Mouse (Mus musculus) megakaryocyte progenitor cell, adult 5-6 weeks (primary cell): ENCODE results near the gene Eif4e2. TPM values are rescaled to one million over a fixed set of nuclear protein-coding genes. Genes with fewer than 3 reads are reported as not detected.

ENCODE experiments used
- ATAC-seq: replicated peaks from 2 replicates; pipeline ENCODE4 v1.8.0; 2016; ENCODE audit warnings: mild to moderate bottlenecking, moderate TSS enrichment, inconsistent platforms; ENCODE audit not compliant: poor library complexity
- total RNA-seq, 2 experiments: library from RNA; stranded (forward) in 1 of 2; stranded (reverse) in 1 of 2; fragments of 157-497, 149-512 nt in 1 of 2; fragments of 200-1000 nt in 1 of 2; gene quantifications; 2 replicates each; pipeline versions ENCODE4 v1.2.3 to v1.2.4; 2015 to 2017

The Eif4e2 gene
- total RNA-seq (2015) (79.1 and 84.7 TPM in 2 replicates), total RNA-seq (2017) (160 and 176 TPM in 2 replicates)

DNA sequence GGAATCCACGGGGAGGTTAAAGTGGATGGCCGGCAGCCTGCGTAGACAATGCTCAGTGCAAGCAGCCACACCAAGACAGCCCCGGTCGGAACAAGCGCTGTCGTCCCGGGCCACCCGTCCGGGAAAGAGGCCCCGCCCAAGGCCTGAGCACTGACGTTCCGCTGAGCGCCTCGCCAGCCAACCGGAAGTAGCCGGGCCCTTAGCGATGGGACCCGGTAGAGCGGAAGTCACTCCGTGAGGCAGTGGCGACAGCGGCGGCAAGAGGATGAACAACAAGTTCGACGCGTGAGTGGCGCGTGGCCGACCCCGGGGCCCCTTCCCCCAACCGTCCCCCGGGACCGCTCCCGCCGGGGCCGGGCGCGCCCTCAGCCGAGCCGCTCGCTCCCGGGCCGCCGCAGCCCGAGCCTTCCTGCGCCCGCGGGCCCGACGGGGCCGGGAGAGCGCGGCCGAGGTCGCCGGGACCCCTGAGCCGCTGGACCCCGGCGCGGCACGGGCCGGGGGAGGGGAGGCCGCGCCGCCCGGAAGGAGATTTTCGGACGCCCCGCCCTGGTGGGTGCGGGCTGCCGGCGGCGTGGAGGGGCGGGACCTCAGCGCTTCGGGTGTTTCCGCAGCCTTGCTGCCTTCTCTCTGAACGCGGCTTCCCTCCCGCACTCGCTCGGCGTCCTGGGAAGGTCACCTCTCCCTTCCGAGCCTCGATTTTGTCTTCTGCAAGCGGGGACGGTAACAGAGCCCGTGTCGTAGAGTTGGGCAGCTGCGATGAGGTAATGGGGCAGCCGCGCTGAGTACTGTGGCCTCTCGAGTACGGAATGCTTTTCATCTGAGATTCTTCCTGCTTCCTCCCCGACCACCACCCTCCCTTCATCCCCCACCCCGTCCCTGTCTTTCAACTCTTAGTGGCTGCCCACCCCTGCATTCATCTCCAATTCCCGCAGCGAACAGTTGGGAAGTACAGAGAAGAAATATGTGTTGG, at the start of gene Eif4e2:
TSS of gene Eif4e2 (plus strand) at position 180 of the 970 bp plus-strand sequence.
- ATAC-seq, result peak; percentile 95

DNA sequence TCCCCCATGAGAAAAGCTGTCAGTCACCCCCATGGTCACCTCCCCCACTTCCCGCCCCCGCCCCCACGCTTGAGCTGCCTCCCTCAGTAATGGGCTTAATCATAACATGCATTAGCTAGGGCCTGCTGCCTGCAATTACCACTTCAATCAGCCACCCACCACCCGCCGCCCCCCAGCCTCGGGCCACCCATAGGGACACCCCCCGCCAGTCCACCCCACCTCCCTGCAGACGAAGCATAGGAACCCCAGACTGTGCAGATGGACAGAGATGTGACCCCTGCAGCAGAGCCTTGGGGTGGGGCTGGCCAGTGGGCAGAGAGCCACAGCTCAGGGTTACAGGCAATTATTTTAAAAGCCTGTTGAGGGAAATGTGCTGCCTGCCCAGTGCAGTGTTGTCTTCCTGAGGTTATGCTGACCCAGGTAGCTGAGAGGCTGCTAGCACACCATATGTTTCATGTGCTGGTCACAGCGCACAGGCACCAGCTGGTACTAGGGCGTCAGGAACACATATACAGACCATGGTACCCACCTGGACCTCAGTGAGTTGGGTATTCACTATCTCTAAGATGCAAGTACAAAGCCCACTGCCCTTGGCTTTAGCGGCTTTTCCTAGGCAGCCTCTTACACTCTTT, 49.4 kb upstream of the Eif4e2 start:
- no peak for ATAC-seq

DNA sequence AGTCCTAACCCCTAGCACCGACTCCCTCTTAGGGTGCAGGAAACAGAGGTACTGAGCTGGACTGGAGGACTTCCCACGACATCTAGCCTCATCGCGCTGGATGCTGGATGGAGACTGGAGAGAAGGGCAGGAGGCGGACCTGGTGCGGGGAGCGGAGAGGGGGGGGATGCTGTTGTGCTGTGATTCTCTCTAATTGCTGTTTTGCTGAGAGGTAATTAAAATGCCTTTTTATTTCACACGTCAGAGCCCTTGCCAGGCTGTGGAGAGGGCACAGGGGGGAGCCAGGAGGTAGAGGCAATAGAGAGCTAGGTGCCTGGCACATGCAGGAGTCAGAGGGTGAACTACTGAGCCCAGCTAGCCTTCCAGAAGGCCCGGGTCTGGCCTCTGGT, 48.9 kb upstream of the Eif4e2 start:
- no peak for ATAC-seq

DNA sequence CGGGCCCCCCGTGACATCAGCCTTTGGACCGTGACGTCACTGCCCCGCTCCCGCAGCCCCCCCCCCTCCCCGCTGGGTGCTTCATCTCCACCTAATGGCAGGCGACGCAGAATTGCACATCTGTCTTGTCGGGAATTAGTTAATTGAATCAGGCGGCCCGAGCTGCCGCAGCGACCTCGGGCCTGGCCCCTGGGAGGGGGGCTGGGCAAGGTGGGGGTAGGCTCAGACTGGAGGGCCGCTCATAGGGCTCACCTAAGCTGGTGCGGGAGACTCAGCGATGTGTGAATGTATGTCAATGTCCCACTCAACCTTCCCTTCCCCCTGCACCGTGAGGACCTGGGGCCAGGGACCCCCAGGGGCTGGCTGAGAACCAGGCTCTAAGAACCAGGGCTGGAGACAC, 43.3 kb upstream of the Eif4e2 start:
- ATAC-seq, result no peak

DNA sequence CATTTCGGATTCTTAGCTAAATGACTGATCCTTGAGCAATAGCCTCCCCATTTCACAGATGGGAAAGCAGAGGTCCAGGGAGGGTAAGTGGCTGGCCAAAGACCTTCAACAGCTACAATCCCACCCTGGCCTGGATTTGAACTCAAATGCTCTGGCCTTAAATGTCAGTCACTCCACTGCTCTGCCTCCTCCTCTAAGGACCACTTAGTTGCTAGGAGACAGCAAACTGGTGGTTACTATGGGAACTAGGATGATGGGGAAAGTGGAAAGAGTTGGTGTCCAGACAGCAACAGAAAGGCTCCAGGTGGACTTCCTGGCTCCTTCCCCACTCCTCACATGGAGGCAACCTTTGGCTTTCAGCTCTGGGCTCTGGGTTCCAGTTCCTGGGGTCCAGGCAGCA, 42.4 kb upstream of the Eif4e2 start:
- ATAC-seq, result no peak

DNA sequence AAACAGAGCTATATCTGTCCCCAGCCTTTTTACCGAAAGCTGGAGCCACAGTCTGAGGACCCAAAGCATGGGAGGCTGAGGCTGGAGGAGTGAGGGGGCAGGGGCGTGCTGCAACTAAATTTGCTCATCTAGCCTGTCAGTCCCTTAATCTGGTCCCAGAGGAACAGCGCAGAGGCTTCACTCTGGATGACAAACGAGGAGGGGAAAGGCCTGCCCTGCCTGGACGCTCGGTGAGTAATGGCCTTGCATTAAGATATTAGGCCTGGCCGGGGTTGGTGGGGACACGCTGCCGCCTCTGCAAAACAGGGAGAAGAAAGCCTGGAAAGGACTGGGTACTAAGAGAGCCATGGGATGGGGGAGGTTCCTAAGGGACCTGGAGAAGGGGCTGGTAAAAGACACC, 41.4 kb upstream of the Eif4e2 start:
- no peak for ATAC-seq

DNA sequence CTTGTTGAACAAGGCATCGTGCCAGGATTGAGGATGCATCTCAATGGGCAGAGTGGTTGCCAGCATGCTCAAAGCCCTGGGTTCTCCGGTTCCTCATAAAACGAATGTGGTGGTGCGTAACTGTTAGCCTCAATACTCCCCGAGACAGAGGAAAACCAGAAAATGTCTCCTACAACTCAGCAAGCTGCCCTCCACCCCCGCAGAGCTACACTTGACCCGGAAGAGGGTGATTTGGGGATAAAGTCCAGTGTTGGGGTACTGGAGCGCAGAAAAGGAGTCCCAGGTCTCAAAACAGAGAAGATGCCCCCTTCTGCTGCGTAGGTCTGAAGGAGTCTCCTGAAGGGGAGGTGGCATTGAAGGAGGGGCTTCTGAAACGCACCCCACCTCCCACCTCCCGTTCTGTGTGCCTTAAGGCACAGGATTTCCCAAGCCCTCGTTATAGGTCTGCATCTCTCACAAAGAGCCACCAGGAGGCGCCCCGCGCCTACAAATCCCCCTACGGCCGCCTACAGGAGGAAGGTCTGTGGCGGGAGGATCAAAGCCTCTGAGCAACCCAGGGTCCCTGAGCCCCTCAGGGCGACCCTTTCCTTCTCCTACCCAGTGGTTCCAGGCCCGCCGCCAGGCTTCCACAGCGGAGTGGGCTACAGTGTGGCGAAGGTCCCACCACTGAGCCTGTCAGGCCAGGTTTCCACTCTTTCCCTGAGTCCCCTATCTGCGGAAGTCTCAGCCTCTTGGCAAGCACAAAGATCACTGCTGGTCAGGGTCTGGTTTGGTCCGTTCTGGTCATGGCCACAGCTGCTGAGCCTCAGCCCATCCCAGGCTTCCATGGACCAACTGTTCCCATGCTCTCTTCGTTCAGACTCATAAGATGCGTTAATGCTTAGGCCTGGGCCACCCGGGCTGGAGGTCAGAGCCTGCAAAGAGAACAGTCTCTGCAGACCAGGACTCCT, 39.4 kb upstream of the Eif4e2 start:
- peak; percentile 82 for ATAC-seq

DNA sequence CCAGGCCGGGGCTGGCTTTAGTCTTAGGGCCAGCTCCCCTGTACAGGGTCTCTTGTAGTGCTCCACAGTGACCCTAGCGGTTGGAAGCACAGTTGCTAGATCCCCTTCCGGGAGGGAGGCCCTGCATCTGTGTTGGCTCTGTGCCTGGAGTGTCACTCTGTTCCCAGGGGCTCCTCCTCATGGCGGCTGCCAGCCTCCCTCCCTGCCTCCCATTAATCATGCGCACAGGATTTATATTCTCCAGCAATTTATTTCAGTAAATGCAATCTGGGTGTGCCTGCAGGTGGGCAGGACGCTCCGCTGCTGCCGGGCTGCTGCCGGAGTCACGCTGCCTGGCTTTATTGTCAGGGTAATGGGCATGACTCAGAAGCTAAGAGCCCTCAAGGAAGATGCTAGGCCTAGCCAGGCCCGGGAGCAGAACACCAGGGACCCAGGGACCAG, 37.8 kb upstream of the Eif4e2 start:
- peak; percentile 81 for ATAC-seq

DNA sequence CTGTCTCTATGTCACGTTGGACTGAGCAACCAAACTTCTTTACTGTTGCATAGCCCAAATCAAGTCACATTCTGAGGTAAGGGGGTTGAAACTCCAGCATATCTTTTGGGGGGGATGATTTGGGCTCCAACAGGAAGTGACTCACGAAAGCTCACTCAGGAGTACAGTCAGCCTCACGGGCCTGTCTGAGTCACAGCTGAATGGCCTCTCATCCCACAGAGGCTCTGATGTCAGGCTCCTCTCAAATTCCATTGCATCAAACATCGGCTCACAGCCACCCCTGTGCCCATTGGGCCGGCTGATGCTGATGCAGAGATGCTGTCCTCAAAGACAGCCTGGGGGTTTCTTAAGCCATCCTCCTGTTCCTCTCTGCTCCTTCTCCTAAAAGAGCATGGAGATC, 32.8 kb upstream of the Eif4e2 start:
- ATAC-seq, result 0 out of 2 replicates have a peak, but pooled peaks have one; percentile 15

DNA sequence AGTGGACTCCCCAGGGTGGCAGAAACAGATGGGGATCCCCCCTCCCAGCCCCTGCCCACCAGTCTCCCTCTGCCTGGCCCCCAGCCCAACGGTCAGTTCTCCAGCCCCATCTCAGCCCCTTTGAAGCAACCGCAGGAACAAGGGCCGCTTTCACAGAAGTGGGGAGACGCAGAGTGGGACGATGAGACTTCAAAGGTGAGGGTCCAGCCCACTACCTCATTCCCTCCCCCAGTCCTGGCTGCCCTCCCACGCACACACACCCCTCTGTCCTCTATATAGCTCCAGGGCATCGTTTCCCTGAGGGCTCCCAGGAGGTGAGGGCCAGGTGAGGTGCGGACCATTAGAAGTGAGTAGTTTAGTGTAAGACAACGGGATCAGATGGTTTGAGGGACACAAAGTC, 30.7 kb upstream of the Eif4e2 start, which contains the start of gene Prss56:
TSS of gene Prss56 (plus strand) at position 301 of the 400 bp plus-strand sequence.
- ATAC-seq, result no peak

DNA sequence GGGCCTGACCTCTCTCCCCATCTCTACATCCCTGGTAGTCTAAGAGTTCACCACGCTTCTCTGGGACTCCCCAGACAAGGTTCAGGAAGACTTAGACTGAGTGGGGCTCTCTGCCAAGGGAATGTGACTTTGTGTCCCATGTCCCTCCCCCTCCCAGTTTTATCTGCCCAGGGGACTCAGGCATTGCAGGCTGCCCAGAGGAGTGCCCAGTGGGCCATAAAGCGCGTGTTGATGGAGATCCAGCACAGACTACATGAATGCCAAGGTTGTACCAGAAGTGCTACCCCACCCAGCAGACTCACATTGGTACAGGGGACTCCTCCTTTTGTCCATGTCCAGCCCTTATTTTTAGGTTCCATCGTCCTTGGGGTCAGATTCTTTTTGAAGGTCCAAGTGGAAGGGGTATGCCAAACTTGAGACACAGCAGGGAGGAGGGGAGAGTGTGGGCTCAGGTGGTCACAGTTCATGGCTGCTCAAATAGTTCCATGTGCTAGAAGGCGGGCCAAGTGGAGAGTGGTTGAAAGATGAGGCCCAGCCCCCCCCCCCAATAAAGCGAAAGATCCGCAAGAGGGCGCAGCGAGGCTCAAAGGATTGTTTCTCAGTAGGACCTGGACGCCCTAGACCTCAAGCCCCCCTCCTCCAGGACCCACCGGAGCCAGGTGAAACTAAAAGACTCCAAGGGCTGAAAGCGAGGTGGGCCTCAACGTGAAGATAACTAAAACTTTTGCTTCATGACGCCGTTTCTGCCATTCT, 29.5 kb upstream of the Eif4e2 start:
- no peak for ATAC-seq

DNA sequence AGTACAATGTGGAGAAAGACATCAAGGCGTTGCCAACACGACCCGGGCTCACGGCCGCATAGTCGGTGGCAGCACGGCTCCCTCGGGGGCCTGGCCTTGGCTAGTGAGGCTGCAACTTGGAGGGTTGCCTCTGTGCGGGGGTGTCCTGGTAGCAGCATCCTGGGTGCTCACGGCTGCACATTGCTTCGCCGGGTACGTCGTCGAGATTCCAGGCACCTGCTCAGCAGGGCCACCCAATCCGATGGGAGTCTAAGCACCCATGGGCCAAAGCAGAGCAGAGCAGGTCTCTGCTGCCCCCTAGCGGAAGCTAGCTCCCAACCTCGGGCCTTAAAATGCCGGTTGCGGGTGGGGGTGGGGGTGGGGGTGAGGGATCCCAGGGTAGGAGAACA, 29.0 kb upstream of the Eif4e2 start:
- peak; percentile 58 for ATAC-seq

DNA sequence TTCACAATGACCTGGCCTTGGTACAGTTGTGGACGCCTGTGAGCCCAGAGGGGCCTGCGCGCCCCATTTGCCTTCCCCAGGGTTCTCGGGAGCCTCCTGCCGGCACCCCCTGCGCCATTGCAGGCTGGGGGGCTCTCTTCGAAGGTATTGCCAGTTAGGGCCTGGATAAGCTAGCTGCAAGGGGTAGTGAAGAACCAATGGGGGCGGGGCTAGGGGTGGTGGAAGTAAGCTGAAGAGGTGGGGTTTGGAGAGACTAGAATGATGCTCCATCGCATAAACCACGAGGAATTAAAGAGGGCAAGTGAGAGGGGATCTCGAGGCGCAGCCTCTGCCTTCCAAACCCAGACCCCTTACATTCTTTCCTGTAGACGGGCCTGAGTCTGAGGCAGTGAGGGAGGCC, 28.2 kb upstream of the Eif4e2 start:
- ATAC-seq, result no peak

DNA sequence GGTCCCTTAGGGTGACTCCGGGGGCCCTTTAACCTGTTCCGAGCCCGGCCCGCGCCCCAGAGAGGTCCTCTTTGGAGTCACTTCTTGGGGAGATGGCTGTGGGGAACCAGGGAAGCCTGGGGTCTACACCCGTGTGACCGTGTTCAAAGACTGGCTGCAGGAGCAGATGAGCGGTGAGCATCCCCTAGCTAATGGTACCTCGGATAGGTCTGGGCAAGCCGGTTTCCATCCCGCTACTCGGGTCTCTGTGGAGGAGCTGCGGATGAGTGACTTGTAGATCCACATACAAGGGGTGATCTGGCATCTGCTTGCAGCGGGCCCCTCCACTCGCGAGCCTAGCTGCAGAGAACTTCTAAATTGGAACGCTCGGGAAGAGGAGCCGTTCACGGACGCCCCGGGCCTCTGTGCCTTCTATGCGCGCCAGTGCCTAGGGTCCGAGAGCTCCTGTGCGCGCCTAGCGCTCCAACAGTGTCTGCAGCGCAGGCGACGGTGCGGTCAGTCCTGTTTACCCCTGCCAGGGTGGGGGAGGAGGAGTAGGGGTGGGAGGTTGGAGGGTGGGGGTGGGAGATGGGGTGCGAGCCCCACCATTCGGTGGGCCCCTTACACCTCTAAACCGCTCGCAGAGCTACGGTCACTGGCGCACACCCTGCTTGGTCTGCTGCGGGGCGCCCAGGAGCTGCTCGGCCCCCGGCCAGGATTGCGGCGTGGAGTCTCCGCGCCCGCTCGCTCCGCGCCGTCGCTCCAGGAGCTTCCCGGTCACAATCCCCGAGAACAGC, 27.3 kb upstream of the Eif4e2 start:
- no peak for ATAC-seq

DNA sequence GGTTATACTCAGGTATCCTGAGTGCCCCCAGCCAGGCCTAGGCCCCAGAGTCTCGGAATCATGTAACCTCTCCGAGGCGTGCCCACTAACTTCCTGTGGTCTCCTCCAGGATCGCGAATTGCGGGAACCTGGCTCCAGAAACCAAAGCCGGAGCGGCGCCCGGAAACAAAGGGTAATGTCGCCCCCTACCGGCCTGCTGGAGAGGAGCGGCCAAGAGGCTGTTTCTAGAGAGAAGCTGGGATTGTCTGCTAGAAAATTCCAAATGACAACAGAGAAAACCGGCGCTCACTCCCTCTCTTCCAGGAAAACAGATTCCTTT, 26.7 kb upstream of the Eif4e2 start:
- peak; percentile 64 for ATAC-seq

DNA sequence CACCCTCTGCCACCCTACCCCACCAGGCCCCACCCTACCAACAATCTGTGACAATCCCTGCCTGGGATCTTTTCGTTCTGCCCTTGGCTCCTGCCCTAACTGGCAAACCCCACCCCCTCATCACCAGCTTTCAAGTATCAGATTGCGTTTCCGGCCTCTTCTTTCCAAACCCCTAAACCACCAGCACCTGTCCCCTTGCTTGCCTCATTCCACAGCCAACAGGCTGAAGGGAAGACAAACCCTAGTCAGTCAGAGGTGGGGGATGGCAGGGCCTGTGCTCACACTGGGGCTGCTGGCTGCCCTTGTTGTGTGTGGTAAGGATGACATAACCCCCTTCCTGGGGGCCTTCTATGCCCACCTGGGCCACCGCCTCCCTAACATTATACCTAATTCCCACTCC, 23.3 kb upstream of the Eif4e2 start, which contains the start of gene Chrnd:
TSS of gene Chrnd (plus strand) at position 179 of the 400 bp plus-strand sequence.
- ATAC-seq, result no peak; the same call in 1 of the 2 replicates

DNA sequence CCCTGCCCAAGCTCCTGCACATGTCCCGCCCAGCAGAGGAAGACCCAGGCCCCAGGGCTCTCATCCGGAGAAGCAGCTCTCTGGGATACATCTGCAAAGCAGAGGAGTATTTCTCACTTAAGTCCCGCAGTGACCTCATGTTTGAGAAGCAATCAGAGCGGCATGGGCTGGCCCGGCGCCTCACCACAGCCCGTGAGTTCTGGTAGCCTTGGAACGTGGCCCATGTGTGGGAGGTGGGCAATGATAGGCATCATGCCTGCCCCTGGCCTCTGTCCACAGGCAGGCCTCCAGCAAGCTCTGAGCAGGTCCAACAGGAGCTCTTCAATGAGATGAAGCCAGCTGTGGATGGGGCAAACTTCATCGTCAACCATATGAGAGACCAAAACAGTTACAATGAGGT, 16.4 kb upstream of the Eif4e2 start:
- ATAC-seq, result no peak

DNA sequence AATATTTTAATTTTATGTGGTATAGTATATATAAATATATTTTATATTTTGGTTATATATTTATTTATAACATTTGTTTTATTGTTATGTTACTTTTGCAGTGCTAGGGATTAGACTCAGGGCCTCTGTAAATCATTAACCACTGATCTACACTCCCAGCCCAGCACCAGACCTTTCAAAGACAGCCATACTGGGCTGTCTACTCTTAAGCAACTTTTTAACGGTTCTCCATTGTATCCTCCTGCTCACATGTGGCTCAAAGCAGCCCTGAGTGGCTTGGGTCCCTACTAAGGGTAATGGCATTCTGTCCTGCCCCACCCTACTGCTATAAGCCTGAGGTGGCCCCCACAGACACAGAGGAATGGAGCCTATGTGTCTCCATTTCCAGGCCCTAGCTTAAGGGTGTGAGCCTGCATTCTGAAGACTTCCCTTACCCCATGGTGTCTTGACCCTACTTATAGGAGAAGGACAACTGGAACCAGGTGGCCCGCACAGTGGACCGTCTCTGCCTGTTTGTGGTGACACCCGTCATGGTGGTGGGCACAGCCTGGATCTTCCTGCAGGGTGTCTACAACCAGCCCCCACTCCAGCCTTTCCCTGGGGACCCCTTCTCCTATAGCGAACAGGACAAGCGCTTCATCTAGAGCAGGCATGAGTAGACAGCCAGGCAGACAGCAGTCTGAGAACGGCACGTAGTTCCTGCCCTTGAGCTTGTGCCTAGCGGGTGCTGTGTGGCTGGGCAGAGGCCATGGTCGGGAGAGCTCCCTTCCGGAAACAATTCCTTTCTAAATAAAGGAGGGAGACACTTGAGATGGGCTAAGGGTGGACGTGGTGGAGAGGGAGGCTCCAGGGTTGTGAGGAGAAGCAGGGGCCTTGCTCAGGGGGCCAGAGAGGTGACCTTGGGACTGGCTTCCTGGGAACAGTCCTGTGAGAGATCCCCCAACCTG, 15.3 kb upstream of the Eif4e2 start:
- no peak for ATAC-seq
